Mouse (Mus musculus) midbrain, embryonic 12.5 days (tissue): ENCODE data around the gene Igf1r. TPM values are rescaled to one million over a fixed set of nuclear protein-coding genes. Genes with fewer than 3 reads are reported as not detected.

Experiments used
- ATAC-seq: fragments of 200-750 bp; cut with Nextera tagmentation; 2 replicates; pipeline ENCODE4 v1.8.0; 2017; ENCODE audit warnings: low read depth, moderate TSS enrichment, moderate library complexity; ENCODE audit not compliant: low FRiP score
- H3K27ac ChIP-seq: fragments of 300-500 bp; sonication (generic); replicated peaks from 2 replicates; pipeline ENCODE4 v1.5.1; 2016; ENCODE audit warnings: mild to moderate bottlenecking
- H3K27me3 ChIP-seq: fragments of 300-500 bp; sonication (generic); 2 replicates; pipeline ENCODE4 v1.6.1; 2016; ENCODE audit warnings: mild to moderate bottlenecking
- H3K36me3 ChIP-seq: fragments of 300-500 bp; sonication (generic); 2 replicates; pipeline ENCODE4 v1.6.1; 2016
- H3K4me1 ChIP-seq: fragments of 300-500 bp; sonication (generic); 2 replicates; pipeline ENCODE4 v1.6.1; 2016
- H3K4me2 ChIP-seq: fragments of 300-500 bp; sonication (generic); replicated peaks from 2 replicates; pipeline ENCODE4 v1.6.1; 2016; ENCODE audit warnings: mild to moderate bottlenecking, moderate library complexity
- H3K4me3 ChIP-seq: fragments of 300-500 bp; sonication (generic); 2 replicates; pipeline ENCODE4 v1.5.1; 2016; ENCODE audit warnings: mild to moderate bottlenecking
- H3K9ac ChIP-seq: fragments of 300-500 bp; sonication (generic); replicated peaks from 2 replicates; pipeline ENCODE4 v1.6.1; 2016; ENCODE audit warnings: mild to moderate bottlenecking, moderate library complexity
- H3K9me3 ChIP-seq: fragments of 300-500 bp; sonication (generic); 2 replicates; pipeline ENCODE4 v1.6.1; 2016; ENCODE audit warnings: mild to moderate bottlenecking
- WGBS: fragments of 180-500 bp; shearing (Covaris S2); methylation state at CpG from one replicate; pipeline ENCODE4 v1.1.7; 2016; 5-methylcytosine and 5-hydroxymethylcytosine counted together
- polyA plus RNA-seq: library from polyadenylated mRNA; unstranded; fragments of >200 nt; fragmentation: Nextera tagmentation; extraction: Ambion mirVana; gene quantifications from 2 replicates; pipeline ENCODE4 v1.2.1, GENCODE M21; 2016

The Igf1r gene
- polyA plus RNA-seq, 1 experiment from 2014 or later: 37.6 TPM

DNA sequence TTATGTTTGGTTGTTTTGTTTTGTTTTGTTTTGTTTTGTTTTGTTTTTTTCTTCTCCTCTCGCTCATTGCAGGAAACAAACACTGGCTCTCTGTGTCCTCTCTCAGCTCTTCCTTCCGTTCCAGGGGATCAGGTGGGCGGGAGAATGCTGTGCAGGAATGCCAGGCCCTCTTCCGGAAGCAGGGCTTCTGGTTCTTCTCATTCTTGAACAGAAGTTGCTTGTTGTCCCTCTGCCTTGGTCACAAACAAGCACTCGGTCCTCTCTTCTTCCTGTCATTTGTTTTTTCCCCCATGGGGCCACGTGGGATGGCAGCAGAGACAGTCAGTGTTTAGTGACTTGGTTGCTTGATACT, 59.5 kb downstream of the Igf1r start:
- no peak overlapping the region for H3K4me3 ChIP-seq
- no peak overlapping the region for H3K4me2 ChIP-seq
- peaks cover 8% of the 10 kb centered on the region; the same call in 1 of the 2 replicates for H3K4me1 ChIP-seq
- H3K27ac ChIP-seq: no peak overlapping the region
- peaks cover 30% of the 10 kb centered on the region; the same call in 1 of the 2 replicates for H3K36me3 ChIP-seq
- 0 out of 2 replicates have a peak, but pooled peaks cover 6% of the 10 kb centered on the region for H3K9me3 ChIP-seq
- no peak for ATAC-seq
- no peak overlapping the region for H3K9ac ChIP-seq
- no peaks in the 10 kb centered on the region for H3K27me3 ChIP-seq
- 80% methylated on average over 6 of the region's 6 CpGs for WGBS

DNA sequence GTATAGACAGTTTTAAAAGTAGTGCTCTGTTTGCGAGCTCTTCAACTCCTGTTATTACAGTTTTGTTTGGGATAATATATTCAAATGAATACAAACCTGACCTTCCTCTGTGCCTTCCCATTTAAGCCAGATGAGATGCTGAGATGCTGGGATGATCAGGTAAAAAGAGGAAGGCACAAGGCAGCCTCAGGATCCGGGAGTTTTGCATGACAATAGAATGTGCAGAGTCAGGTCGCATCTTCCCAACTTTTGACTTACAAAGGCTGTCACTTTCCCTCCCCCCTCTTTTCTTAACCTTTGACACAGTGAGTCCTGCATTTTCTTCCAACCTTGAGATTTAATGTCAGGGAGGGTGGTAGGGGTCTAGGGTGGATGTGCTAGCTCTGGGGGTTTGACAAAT, 61.9 kb downstream of the Igf1r start:
- H3K27ac ChIP-seq: no peak overlapping the region
- H3K9me3 ChIP-seq: 0 out of 2 replicates have a peak, but pooled peaks cover 6% of the 10 kb centered on the region
- peaks cover 11% of the 10 kb centered on the region; the same call in 1 of the 2 replicates for H3K4me1 ChIP-seq
- no peaks in the 10 kb centered on the region for H3K27me3 ChIP-seq
- 78% methylated on average over 3 of the region's 3 CpGs for whole genome bisulfite sequencing
- ATAC-seq: no peak
- peaks cover 14% of the 10 kb centered on the region; the same call in 1 of the 2 replicates for H3K36me3 ChIP-seq
- no peak overlapping the region for H3K4me2 ChIP-seq
- no peak overlapping the region for H3K4me3 ChIP-seq
- H3K9ac ChIP-seq: no peak overlapping the region

DNA sequence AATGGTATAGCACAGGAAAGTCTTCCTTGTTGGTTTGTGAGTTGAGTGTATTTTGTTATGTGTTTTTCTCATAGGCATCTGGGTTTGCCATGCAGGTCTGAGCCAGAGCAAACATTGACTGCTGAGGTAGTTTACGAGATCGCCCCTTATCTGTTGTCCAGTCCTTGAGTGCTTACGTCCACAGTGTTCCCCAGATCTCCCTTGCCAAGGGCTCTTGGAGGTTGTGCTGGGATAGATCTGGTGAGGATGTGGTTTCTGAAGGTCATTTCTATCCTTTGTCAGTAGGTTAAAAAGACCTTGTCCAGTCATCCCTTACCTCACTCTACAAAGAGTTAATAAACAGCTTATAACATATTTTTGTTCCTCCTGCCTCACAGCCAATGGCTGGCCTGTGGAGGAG, 62.8 kb downstream of the Igf1r start:
- no peak for ATAC-seq
- no peak overlapping the region for H3K4me2 ChIP-seq
- H3K4me3 ChIP-seq: no peak overlapping the region
- H3K36me3 ChIP-seq: peaks cover 14% of the 10 kb centered on the region; the same call in 1 of the 2 replicates
- 96% methylated on average over 3 of the region's 3 CpGs for WGBS
- no peak overlapping the region for H3K9ac ChIP-seq
- H3K4me1 ChIP-seq: peaks cover 4% of the 10 kb centered on the region; the same call in 1 of the 2 replicates
- no peak overlapping the region for H3K27ac ChIP-seq
- no peaks in the 10 kb centered on the region for H3K27me3 ChIP-seq
- H3K9me3 ChIP-seq: 0 out of 2 replicates have a peak, but pooled peaks cover 6% of the 10 kb centered on the region

- no peak for ATAC-seq
- Histone ChIP-seq H3K4me3 (no peak overlapping the region), H3K27me3 (no peaks in the 10 kb centered on the region), H3K27ac (no peak overlapping the region), H3K9me3 (0 out of 2 replicates have a peak, but pooled peaks cover 6% of the 10 kb centered on the region), H3K9ac (no peak overlapping the region), H3K4me1 (0 out of 2 replicates have a peak, but pooled peaks cover 3% of the 10 kb centered on the region), H3K36me3 (peaks cover 14% of the 10 kb centered on the region; the same call in 1 of the 2 replicates), H3K4me2 (no peak overlapping the region)
- WGBS: 70% methylated on average over 4 of the region's 4 CpGs
Observed at GRCm38 (mm10) chr7:68018038-68018437, 65.4 kb downstream of the Igf1r start.

DNA sequence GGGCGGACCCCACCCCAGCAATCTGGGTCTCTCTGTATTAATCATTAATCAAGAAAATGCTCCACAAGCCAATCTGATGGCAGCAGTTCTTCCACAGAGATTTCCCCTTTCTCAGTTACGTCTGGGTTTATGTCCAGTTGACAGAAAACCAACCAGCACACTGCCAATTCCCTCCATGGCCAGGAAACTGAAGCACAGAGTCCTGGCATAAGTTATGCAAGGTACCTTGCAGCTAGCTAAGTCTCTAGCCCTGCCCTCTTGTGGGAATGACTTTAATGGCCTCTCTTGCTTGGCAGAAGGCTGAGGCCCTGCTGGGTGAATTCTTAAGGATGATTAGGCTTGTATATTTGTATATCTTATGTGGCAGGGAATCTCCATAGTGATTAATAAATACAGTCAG, 67.9 kb downstream of the Igf1r start:
- Histone ChIP-seq H3K9me3 (0 out of 2 replicates have a peak, but pooled peaks cover 6% of the 10 kb centered on the region), H3K27ac (no peak overlapping the region), H3K36me3 (peaks cover 11% of the 10 kb centered on the region; the same call in 1 of the 2 replicates), H3K9ac (no peak overlapping the region), H3K4me1 (peaks cover 11% of the 10 kb centered on the region; the same call in 1 of the 2 replicates), H3K4me3 (no peak overlapping the region), H3K27me3 (no peaks in the 10 kb centered on the region), H3K4me2 (no peak overlapping the region)
- 91% methylated on average over 2 of the region's 2 CpGs for WGBS
- no peak for ATAC-seq

- Histone ChIP-seq H3K36me3 (0 out of 2 replicates have a peak, but pooled peaks cover 5% of the 10 kb centered on the region), H3K4me2 (no peak overlapping the region), H3K27me3 (no peaks in the 10 kb centered on the region), H3K27ac (no peak overlapping the region), H3K4me1 (peaks cover 16% of the 10 kb centered on the region; the same call in 1 of the 2 replicates), H3K9ac (no peak overlapping the region), H3K4me3 (no peak overlapping the region), H3K9me3 (no peaks in the 10 kb centered on the region)
- 74% methylated on average over 2 of the region's 2 CpGs for WGBS
- no peak for ATAC-seq
Observed at GRCm38 (mm10) chr7:68021741-68022140, 69.1 kb downstream of the Igf1r start.

- Histone ChIP-seq H3K27ac (no peak overlapping the region), H3K36me3 (0 out of 2 replicates have a peak, but pooled peaks cover 5% of the 10 kb centered on the region), H3K4me2 (no peak overlapping the region), H3K9me3 (no peaks in the 10 kb centered on the region), H3K4me3 (no peak overlapping the region), H3K4me1 (peaks cover 16% of the 10 kb centered on the region; the same call in 1 of the 2 replicates), H3K9ac (no peak overlapping the region), H3K27me3 (no peaks in the 10 kb centered on the region)
- WGBS: 87% methylated on average over 6 of the region's 6 CpGs
- no peak for ATAC-seq
Observed at GRCm38 (mm10) chr7:68022188-68022587, 69.6 kb downstream of the Igf1r start.

GRCm38 (mm10) chr7:68023882-68024281, 71.3 kb downstream of the Igf1r start:
- no peak overlapping the region for H3K4me2 ChIP-seq
- WGBS: 85% methylated on average over 4 of the region's 4 CpGs
- no peak overlapping the region for H3K9ac ChIP-seq
- H3K36me3 ChIP-seq: 0 out of 2 replicates have a peak, but pooled peaks cover 5% of the 10 kb centered on the region
- H3K4me1 ChIP-seq: peaks cover 19% of the 10 kb centered on the region; the same call in 1 of the 2 replicates
- no peak overlapping the region for H3K4me3 ChIP-seq
- H3K27me3 ChIP-seq: no peaks in the 10 kb centered on the region
- no peak for ATAC-seq
- no peak overlapping the region for H3K27ac ChIP-seq
- H3K9me3 ChIP-seq: no peaks in the 10 kb centered on the region

DNA sequence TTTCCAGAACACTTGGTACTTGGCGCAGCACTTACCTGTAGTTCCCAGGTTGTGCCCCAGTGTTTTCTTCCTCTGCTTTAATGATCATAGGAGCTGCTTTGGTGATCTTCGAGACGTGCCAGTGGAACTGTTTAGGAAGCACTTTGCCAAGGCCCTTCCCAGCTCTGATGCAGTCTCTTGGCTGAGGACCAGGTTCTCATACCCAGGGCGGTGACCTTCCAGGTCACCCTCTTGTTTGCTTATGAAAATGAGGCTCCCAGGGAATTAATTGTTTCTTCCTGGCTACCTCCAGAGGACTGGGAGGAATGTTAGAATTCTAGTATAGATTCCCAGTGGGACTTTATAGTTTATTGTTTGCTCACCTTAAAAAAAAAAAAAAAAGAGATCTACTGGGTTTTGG, 72.0 kb downstream of the Igf1r start:
- H3K4me1 ChIP-seq: peaks cover 19% of the 10 kb centered on the region; the same call in 1 of the 2 replicates
- no peaks in the 10 kb centered on the region for H3K27me3 ChIP-seq
- no peak overlapping the region for H3K27ac ChIP-seq
- 0 out of 2 replicates have a peak, but pooled peaks cover 5% of the 10 kb centered on the region for H3K36me3 ChIP-seq
- no peaks in the 10 kb centered on the region for H3K9me3 ChIP-seq
- ATAC-seq: no peak
- WGBS: 77% methylated on average over 4 of the region's 4 CpGs
- H3K4me2 ChIP-seq: no peak overlapping the region
- no peak overlapping the region for H3K9ac ChIP-seq
- H3K4me3 ChIP-seq: no peak overlapping the region

DNA sequence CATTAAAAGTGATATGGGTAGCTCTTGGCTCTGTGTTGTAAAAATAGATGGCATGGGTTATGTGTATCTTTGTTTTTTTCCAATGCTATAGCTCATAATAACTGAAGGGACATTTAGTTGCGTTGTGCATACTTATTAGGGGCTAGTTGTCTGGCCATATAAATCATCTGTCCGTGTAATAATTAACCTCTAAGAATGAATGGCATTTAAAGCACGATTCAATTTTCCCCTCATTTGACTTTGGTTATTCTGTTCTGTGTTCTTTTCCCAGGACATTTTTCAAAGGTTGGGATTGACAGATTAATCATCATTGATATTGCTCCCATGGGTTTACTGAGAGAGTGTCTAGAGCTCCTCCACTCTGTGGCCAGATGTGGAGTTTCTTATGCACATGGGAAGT, 72.8 kb downstream of the Igf1r start:
- no peak for ATAC-seq
- Histone ChIP-seq H3K4me3 (no peak overlapping the region), H3K27me3 (no peaks in the 10 kb centered on the region), H3K9ac (no peak overlapping the region), H3K9me3 (no peaks in the 10 kb centered on the region), H3K36me3 (0 out of 2 replicates have a peak, but pooled peaks cover 5% of the 10 kb centered on the region), H3K4me2 (no peak overlapping the region), H3K4me1 (peaks cover 25% of the 10 kb centered on the region), H3K27ac (no peak overlapping the region)
- 67% methylated on average over 3 of the region's 3 CpGs for WGBS

GRCm38 (mm10) chr7:68026076-68026475, 73.4 kb downstream of the Igf1r start:
- Histone ChIP-seq H3K27ac (peak overlapping the region; percentile 46; the same call in 1 of the 2 replicates), H3K9me3 (no peaks in the 10 kb centered on the region), H3K4me3 (no peak overlapping the region), H3K9ac (no peak overlapping the region), H3K36me3 (0 out of 2 replicates have a peak, but pooled peaks cover 5% of the 10 kb centered on the region), H3K27me3 (no peaks in the 10 kb centered on the region), H3K4me2 (no peak overlapping the region), H3K4me1 (peaks cover 32% of the 10 kb centered on the region)
- 75% methylated on average over 9 of the region's 9 CpGs for WGBS
- no peak for ATAC-seq

DNA sequence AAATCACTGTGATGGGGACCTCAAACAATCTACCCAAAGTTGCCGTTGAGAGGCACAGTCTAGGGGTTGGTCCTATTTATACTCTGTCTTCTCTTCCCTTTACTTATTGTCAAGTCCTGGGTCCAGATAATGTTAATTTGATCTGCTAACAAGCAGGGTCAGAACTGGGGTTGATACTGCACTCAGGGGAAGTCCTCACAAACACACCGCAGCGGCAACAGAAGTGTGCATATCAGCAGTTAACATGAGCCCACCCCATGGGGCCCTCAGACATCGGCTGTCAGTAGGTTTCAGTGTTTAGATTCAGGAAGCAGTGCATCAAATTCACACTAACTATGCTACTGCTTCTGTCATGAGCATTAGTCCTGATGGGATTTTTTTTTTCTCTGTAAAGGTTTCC, 75.5 kb downstream of the Igf1r start:
- Histone ChIP-seq H3K27me3 (no peaks in the 10 kb centered on the region), H3K36me3 (0 out of 2 replicates have a peak, but pooled peaks cover 5% of the 10 kb centered on the region), H3K27ac (no peak overlapping the region), H3K9me3 (no peaks in the 10 kb centered on the region), H3K9ac (no peak overlapping the region), H3K4me3 (no peak overlapping the region), H3K4me2 (no peak overlapping the region), H3K4me1 (peaks cover 37% of the 10 kb centered on the region)
- WGBS: 76% methylated on average over 4 of the region's 4 CpGs
- ATAC-seq: no peak
